Mouse (Mus musculus): ENCODE data around the gene Rptor. TPM values are rescaled to one million over a fixed set of nuclear protein-coding genes. Genes with fewer than 3 reads are reported as not detected.

Rptor gene
- 6.4 and 10.2 TPM in 2 replicates for polyA plus RNA-seq (2015; fragmentation: Nextera tagmentation; extraction: Ambion mirVana)

DNA sequence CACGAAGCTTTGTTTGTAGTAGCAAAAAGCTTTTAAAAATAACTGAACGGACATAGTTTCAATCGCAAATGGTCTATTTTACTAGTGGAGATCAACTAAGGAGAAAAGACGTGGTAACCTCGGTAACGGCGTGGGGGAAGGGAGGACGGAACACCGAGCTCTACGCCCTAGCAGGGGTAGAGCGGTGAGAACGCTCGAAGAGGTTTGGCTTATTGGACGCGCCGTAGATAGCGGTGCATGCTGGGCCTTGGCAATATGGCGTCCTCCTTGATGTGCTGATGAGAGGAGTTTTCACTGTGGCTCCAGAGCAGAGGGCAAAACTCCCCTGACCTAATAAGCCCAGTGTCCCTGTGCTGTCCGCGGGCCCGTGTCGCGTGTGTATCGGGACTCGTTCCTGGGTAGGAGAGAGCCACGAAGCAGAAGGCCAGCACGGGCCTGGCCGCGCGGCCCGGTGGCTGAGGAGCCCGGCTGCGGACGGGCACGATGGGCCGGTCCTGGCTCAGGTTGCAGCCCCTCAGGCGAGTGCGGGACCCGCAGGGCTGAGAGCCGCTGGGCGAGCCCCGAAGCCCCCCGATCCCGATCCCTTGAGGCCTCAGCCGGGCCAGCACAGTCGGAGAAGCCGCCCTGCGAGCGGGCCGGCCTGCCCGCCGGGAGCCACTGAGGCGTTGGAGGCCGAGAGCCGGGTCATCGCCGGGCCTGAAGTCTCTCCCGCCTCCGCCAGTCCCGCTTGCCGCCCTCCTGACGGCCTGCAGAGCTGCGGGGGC is at the start of gene Rptor:
Gene Rptor, plus strand, starts transcription at position 143 of the 764 bp plus-strand sequence.
- under 1% methylated on average over 52 of the region's 63 CpGs for WGBS
- Histone ChIP-seq H3K4me1 (replicated peaks) (peaks cover 12% of the 10 kb centered on the region), H3K36me3 (peaks cover 5% of the 10 kb centered on the region; the same call in 1 of the 2 replicates), H3K4me3 (peak within 1 kb of the TSS; percentile 97), H3K27ac (peak within 1 kb of the TSS; percentile 91), H3K9ac (peak within 1 kb of the TSS; percentile 99), H3K27me3 (no peaks in the 10 kb centered on the region), H3K9me3 (replicated peaks) (no peaks in the 10 kb centered on the region), H3K4me2 (peak within 1 kb of the TSS; percentile 79)
- ATAC-seq (replicated peaks; ENCODE audit: insufficient number of reproducible peaks, insufficient read depth, low FRiP score, low read depth), result peak; percentile 98

DNA sequence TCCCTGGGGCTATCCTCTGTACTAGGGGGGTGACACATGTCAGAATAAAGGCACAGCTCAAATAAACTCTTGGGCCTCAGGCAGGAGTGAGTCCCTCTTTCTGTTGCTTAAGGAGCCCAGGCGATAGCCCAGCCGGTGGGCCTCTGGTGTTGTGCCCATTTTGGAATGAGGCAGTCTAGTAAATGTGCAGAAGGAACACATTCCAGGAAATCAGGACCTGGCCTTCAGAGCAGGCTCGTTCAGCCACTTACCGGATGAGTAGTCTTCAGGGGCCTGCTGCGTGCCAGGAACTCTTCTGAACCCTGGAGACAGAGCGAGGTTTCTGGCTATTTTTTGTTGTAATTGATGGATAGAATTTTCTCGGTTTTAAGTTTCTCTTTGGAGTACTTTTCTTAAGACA is 48.0 kb upstream of the Rptor start:
- no peaks in the 10 kb centered on the region for H3K36me3 ChIP-seq
- peaks cover 75% of the 10 kb centered on the region for H3K27me3 ChIP-seq
- no peak for ATAC-seq (replicated peaks; ENCODE audit: insufficient number of reproducible peaks, insufficient read depth, low FRiP score, low read depth)
- H3K9ac ChIP-seq, result no peak overlapping the region
- no peak overlapping the region for H3K27ac ChIP-seq
- H3K4me2 ChIP-seq, result no peak overlapping the region
- WGBS, result 73% methylated on average over 7 of the region's 7 CpGs
- no peaks in the 10 kb centered on the region for H3K9me3 ChIP-seq (replicated peaks)
- peaks cover 22% of the 10 kb centered on the region for H3K4me1 ChIP-seq (replicated peaks)
- no peak overlapping the region for H3K4me3 ChIP-seq

DNA sequence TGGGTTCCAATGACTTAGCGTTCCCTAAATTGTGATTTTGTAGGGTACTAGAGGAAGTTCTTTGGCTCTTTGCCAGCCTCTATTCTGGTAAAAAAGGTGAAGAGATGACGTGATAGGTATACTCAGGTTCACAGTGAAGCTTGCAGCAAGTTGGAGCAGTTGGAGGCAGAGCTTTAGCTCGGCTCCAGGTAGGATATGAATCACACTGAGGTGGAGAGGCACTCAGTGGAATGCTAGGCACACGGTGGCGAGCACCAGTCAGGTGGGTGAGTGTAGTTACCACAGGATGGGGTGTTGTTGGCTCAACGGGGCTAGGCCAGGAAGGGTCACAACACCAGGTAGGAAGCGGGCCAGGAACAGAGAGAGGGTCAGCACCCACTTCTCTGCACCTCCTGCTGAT is 47.5 kb upstream of the Rptor start:
- Histone ChIP-seq H3K9me3 (replicated peaks) (no peaks in the 10 kb centered on the region), H3K36me3 (no peaks in the 10 kb centered on the region), H3K9ac (no peak overlapping the region), H3K4me1 (replicated peaks) (peaks cover 21% of the 10 kb centered on the region), H3K27ac (no peak overlapping the region), H3K4me2 (no peak overlapping the region), H3K4me3 (no peak overlapping the region), H3K27me3 (peaks cover 70% of the 10 kb centered on the region)
- no peak for ATAC-seq (replicated peaks; ENCODE audit: insufficient number of reproducible peaks, insufficient read depth, low FRiP score, low read depth)
- 75% methylated on average over 7 of the region's 7 CpGs for WGBS

DNA sequence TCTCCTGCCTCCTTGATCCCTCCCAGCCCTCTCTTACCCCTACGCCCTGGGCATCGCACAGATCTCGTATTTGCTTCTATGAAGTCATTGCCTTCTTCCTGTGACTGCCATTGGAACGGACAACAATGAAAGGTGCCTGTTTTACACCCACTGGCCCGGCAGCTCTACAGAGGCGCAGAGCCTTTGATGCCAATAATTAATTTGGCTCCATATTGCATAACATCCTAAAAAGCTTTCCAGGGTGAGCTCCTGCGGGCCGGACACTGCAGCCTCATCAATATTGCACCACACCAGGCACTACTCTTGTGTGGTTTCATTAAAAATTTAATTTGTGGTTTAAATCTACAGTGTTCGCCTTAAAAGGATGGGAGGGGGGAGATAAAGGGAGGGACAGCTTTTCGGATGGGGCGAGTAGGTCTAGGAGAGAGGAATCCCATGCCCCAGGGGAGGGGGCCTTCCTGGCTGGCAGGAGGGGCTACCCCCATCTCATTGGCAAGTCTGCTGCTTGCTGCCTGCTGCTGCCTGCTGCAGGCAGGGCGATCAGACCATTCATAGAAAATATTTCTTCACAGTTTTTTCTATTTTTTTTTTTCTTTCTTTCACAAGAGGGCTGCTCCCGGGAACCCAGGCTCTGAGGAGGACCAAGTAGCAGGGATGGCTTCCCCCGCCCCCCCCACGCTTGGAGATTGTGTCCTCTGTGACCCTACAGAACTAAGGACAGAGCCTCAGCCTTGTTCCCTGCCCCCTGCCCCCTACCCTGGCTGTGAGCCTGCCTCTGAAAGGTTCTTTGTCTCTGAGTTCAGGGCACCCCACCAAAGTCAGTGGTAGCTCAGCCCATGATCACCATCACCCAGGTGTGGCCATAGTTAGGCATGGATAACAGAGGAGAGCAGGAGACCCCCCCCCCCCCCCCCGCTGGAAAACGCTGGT is 44.5 kb upstream of the Rptor start:
- Histone ChIP-seq H3K4me2 (no peak overlapping the region), H3K27me3 (peaks cover 54% of the 10 kb centered on the region), H3K27ac (no peak overlapping the region)

DNA sequence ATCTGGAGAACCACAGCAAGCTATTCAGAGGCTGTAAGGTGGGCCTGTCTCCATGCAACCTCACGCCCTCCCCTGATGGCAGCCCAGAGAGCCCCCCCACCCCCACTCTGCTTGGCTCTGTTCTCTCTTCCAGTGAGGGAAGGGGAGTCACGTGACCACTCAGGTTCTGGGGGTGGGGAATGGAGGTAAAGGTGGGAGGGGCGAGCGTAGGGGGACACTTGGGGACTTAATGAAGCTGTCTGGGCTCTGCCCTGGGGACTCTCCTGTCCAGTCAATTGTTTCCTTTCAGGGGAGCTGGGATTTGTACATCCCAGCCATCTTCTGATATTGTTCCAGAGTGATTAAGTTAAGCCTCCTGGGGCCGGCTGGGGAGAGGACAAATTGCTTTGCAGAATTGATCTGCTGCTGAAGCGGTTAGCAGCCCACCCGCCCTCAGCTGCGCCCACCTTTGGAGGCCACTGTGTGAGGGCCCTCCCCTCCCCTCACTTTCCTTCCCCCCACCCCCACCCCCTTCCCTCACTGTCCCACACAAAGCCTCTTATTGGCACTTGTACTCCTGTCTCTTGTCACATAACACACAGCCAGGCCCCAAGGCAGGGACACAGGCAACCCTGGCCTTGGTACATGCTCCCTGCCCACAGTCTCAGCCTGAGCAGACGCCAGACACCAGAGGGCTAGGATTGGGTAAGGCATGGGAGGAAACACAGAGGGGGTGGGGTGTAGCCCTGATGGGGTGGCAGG is 43.7 kb upstream of the Rptor start:
- H3K27ac ChIP-seq, result no peak overlapping the region

More for the DNA sequence above, 44.5 kb upstream of the Rptor start:
- no peak for ATAC-seq (replicated peaks; ENCODE audit: insufficient number of reproducible peaks, insufficient read depth, low FRiP score, low read depth)
- Histone ChIP-seq H3K4me3 (no peak overlapping the region), H3K9me3 (replicated peaks) (no peaks in the 10 kb centered on the region), H3K36me3 (no peaks in the 10 kb centered on the region), H3K9ac (no peak overlapping the region), H3K4me1 (replicated peaks) (peaks cover 13% of the 10 kb centered on the region)
- WGBS, result 37% methylated on average over 17 of the region's 17 CpGs

DNA sequence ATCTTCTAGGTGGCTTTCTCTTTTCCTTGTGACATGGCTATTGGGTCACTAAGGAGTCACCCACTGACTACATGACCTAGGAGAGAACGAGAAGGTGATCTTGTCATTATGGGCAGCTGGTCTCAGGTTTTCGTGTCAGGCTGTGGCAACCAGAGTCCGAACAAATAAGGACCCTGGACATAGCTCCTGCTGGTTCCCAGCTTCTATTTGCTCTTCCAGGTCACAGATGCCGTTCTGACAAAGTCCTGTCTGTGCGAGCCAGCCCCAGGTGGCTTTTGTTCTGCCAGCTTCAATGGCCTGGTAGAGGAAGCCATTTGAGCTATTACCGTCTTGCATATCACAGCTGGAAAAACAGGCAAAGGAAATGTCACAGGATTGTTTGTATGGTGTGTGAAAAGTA is 40.4 kb upstream of the Rptor start:
- 58% methylated on average over 6 of the region's 6 CpGs for WGBS
- Histone ChIP-seq H3K27me3 (peaks cover 46% of the 10 kb centered on the region), H3K4me1 (replicated peaks) (peaks cover 23% of the 10 kb centered on the region), H3K9me3 (replicated peaks) (no peaks in the 10 kb centered on the region), H3K9ac (no peak overlapping the region), H3K36me3 (no peaks in the 10 kb centered on the region), H3K4me2 (no peak overlapping the region), H3K4me3 (no peak overlapping the region), H3K27ac (no peak overlapping the region)
- no peak for ATAC-seq (replicated peaks; ENCODE audit: insufficient number of reproducible peaks, insufficient read depth, low FRiP score, low read depth)

More for the DNA sequence above, 43.7 kb upstream of the Rptor start:
- H3K36me3 ChIP-seq, result no peaks in the 10 kb centered on the region
- H3K9ac ChIP-seq, result no peak overlapping the region
- H3K9me3 ChIP-seq (replicated peaks), result no peaks in the 10 kb centered on the region
- no peak overlapping the region for H3K4me3 ChIP-seq
- peak; percentile 43 for ATAC-seq (replicated peaks; ENCODE audit: insufficient number of reproducible peaks, insufficient read depth, low FRiP score, low read depth)
- WGBS, result 20% methylated on average over 9 of the region's 9 CpGs
- H3K4me2 ChIP-seq, result no peak overlapping the region
- H3K4me1 ChIP-seq (replicated peaks), result peaks cover 17% of the 10 kb centered on the region
- H3K27me3 ChIP-seq, result peaks cover 56% of the 10 kb centered on the region

DNA sequence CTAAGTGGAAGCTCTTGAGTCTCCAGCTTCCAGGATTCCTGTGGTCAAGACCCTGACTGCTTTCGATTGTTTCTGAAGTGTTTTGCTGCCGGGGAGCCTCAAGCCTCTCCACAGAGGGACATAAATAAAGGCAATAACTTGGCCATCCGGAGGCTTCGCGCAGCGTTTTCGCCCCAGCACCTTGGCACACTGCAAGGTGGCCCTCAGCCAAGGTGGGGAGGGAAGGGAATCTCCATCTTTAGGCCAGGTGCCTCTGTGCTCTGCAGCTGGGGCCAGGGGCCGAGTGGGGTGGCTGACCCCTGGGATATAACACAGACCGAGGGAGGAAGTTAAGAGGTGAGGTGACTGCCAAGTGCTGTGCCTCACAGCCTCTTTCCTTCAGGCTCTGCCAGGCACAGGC is 39.5 kb upstream of the Rptor start:
- 51% methylated on average over 9 of the region's 9 CpGs for WGBS
- no peak overlapping the region for H3K9ac ChIP-seq
- ATAC-seq (replicated peaks; ENCODE audit: insufficient number of reproducible peaks, insufficient read depth, low FRiP score, low read depth), result no peak
- no peak overlapping the region for H3K4me3 ChIP-seq
- H3K36me3 ChIP-seq, result no peaks in the 10 kb centered on the region
- H3K9me3 ChIP-seq (replicated peaks), result no peaks in the 10 kb centered on the region
- peaks cover 38% of the 10 kb centered on the region for H3K27me3 ChIP-seq
- peaks cover 23% of the 10 kb centered on the region for H3K4me1 ChIP-seq (replicated peaks)
- no peak overlapping the region for H3K4me2 ChIP-seq
- no peak overlapping the region for H3K27ac ChIP-seq

DNA sequence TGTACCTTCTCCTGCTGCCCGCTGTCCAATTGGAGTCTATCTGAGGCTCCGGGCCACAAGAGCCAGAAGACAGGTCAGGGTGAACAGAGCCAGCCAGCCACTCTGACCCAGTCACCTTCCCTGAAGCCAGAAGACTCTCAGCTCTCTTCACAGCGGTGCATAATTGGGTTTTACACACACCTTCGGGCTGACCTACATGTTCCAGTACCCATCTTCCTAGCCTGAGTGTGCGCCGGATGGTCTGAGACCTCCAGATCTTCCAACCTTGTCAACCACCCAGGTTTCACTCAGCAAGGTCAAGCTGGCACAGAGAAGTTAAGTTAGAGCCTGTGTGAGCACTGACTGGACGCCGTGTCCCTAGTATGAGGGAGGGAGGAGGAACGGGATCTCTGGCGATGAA is 38.3 kb upstream of the Rptor start:
- Histone ChIP-seq H3K4me2 (no peak overlapping the region), H3K9ac (no peak overlapping the region), H3K27me3 (peaks cover 34% of the 10 kb centered on the region), H3K27ac (no peak overlapping the region), H3K36me3 (no peaks in the 10 kb centered on the region), H3K4me3 (no peak overlapping the region), H3K9me3 (replicated peaks) (no peaks in the 10 kb centered on the region), H3K4me1 (replicated peaks) (peaks cover 13% of the 10 kb centered on the region)
- 84% methylated on average over 10 of the region's 10 CpGs for WGBS
- no peak for ATAC-seq (replicated peaks; ENCODE audit: insufficient number of reproducible peaks, insufficient read depth, low FRiP score, low read depth)

DNA sequence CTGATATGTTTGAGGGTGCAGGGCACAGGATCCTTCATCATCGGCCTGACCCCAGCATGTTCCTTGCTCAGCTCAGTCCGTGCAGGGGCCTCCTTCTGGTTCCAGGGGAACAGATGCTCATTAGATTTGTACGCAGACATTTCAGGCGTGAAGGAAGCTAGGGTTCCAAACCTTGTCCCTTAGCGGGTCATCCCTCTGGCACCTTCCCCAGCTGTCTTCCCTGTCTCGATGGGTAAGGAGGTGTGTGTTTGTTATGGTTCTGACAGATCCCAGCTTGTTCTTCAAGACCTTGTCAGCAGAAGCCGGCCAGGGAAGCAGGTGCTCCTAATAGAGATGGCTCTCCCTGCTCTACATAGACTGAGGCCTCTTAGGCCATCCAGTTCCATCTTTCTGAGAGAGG is 37.7 kb upstream of the Rptor start:
- Histone ChIP-seq H3K9me3 (replicated peaks) (no peaks in the 10 kb centered on the region), H3K27ac (no peak overlapping the region), H3K4me1 (replicated peaks) (peaks cover 11% of the 10 kb centered on the region), H3K36me3 (no peaks in the 10 kb centered on the region), H3K9ac (no peak overlapping the region), H3K27me3 (peaks cover 34% of the 10 kb centered on the region), H3K4me2 (no peak overlapping the region), H3K4me3 (no peak overlapping the region)
- ATAC-seq (replicated peaks; ENCODE audit: insufficient number of reproducible peaks, insufficient read depth, low FRiP score, low read depth), result no peak
- 67% methylated on average over 7 of the region's 7 CpGs for WGBS

DNA sequence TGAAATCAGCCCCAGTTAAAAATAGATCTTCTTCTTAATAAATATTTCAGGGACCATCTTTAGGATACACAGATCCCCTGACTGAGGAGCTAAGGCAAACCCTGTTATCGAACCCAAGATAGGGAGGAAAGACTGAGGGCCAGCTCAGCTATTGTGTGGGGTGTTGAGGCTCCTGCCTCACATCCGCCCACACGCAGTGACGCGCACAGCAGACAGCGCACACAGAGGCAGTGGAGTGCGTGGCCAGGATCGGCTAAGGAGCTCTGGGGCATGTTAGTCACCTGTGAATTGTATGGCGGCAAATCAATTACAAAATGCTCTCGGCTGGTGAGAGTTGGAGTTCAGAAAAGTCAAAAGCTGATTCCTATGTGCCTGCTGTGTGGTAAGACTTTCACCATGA is 37.0 kb upstream of the Rptor start:
- H3K4me3 ChIP-seq, result no peak overlapping the region
- H3K9ac ChIP-seq, result no peak overlapping the region
- peaks cover 11% of the 10 kb centered on the region for H3K4me1 ChIP-seq (replicated peaks)
- H3K27ac ChIP-seq, result no peak overlapping the region
- no peaks in the 10 kb centered on the region for H3K9me3 ChIP-seq (replicated peaks)
- no peak for ATAC-seq (replicated peaks; ENCODE audit: insufficient number of reproducible peaks, insufficient read depth, low FRiP score, low read depth)
- H3K27me3 ChIP-seq, result peaks cover 31% of the 10 kb centered on the region
- H3K4me2 ChIP-seq, result peak overlapping the region; percentile 18; the same call in 1 of the 2 replicates
- H3K36me3 ChIP-seq, result no peaks in the 10 kb centered on the region
- 26% methylated on average over 10 of the region's 10 CpGs for WGBS

DNA sequence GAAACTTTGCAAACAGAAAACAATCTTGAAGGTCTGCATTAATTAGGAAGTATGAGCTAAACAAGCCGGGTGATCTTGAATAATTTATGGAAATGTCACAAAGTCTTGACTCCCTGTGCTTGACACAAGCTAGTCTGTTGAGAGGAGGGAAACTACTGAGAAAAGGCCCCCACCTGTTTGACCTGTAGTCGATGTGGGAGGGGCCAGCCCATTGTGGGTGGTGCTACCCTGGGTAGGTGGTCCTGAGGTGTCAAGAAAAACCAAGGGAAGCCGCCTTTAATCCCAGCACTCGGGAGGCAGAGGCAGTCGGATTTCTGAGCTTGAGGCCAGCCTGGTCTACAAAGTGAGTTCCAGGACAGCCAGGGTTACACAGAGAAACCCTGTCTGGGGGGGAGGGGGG is 36.5 kb upstream of the Rptor start:
- H3K9me3 ChIP-seq (replicated peaks), result no peaks in the 10 kb centered on the region
- 53% methylated on average over 5 of the region's 5 CpGs for whole genome bisulfite sequencing
- no peak overlapping the region for H3K4me2 ChIP-seq

More for the DNA sequence above, 36.5 kb upstream of the Rptor start:
- ATAC-seq (replicated peaks; ENCODE audit: insufficient number of reproducible peaks, insufficient read depth, low FRiP score, low read depth), result no peak
- H3K4me3 ChIP-seq, result no peak overlapping the region
- peaks cover 30% of the 10 kb centered on the region for H3K27me3 ChIP-seq
- no peaks in the 10 kb centered on the region for H3K36me3 ChIP-seq
- H3K27ac ChIP-seq, result no peak overlapping the region
- peaks cover 11% of the 10 kb centered on the region for H3K4me1 ChIP-seq (replicated peaks)
- H3K9ac ChIP-seq, result no peak overlapping the region
